Mouse (Mus musculus): Measurements from ENCODE around the gene Clpx. TPM values are rescaled to one million over a fixed set of nuclear protein-coding genes. Genes with fewer than 3 reads are reported as not detected.

The Clpx gene
- polyA plus RNA-seq, 1 experiment = 4.0 TPM

DNA sequence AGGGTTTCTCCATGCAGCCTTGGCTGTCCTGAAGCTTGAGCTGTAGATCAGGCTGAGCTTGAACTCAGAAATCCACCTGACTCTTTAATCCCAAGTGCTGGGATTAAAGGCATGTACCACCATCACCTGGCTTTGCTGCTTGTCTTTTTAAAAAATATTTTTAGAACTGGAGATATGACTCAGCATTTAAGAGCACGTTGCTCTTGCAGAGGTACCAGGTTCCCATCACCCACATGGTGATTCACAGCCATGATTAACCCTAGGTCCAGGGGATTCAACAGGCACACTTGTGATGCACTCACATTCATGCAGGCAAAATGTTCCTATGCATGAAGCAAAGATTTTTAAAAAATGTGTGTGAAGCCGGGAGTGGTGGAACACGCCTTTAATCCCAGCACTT, 1.6 kb upstream of the Clpx start:
- Histone ChIP-seq H3K36me3 (ENCODE audit: control insufficient read depth, insufficient read depth, low read length) (no peaks in the 10 kb centered on the region), H3K27me3 (ENCODE audit: control insufficient read depth, insufficient read depth, low read length) (no peaks in the 10 kb centered on the region), H3K27ac (ENCODE audit: insufficient read depth, low read length) (no peak overlapping the region), H3K4me1 (ENCODE audit: control insufficient read depth, insufficient read depth, insufficient read length) (no peaks in the 10 kb centered on the region; the same call in none of the 2 replicates), H3K4me3 (ENCODE audit: extremely low read depth, insufficient read depth, insufficient read length) (no peak overlapping the region)
- no peak for DNase-seq (ENCODE audit: low read depth in 1 of 2, low spot score in 2 of 2)
- TF ChIP-seq POLR2A (IDR thresholded peaks at IDR 0.05; ENCODE audit: low read depth, low read length) (no peak), CTCF (IDR thresholded peaks at IDR 0.05; ENCODE audit: extremely low read depth, insufficient read depth, insufficient read length, insufficient replicate concordance) (no peak)
- 64% methylated on average over 3 of the region's 3 CpGs for WGBS

- no peak for DNase-seq (ENCODE audit: low read depth in 1 of 2, low spot score in 2 of 2)
- TF ChIP-seq CTCF (IDR thresholded peaks at IDR 0.05; ENCODE audit: extremely low read depth, insufficient read depth, insufficient read length, insufficient replicate concordance) (no peak), POLR2A (IDR thresholded peaks at IDR 0.05; ENCODE audit: low read depth, low read length) (no peak)
- Histone ChIP-seq H3K27me3 (ENCODE audit: control insufficient read depth, insufficient read depth, low read length) (no peaks in the 10 kb centered on the region), H3K4me1 (ENCODE audit: control insufficient read depth, insufficient read depth, insufficient read length) (no peaks in the 10 kb centered on the region; the same call in none of the 2 replicates), H3K4me3 (ENCODE audit: extremely low read depth, insufficient read depth, insufficient read length) (no peak overlapping the region), H3K36me3 (ENCODE audit: control insufficient read depth, insufficient read depth, low read length) (no peaks in the 10 kb centered on the region), H3K27ac (ENCODE audit: insufficient read depth, low read length) (0 out of 2 replicates have a peak overlapping the region, but pooled peaks have one; percentile 38)
- 5% methylated on average over 5 of the region's 5 CpGs for WGBS
Measured at GRCm38 (mm10) chr9:65293119-65293518, 941 bp upstream of the Clpx start.

DNA sequence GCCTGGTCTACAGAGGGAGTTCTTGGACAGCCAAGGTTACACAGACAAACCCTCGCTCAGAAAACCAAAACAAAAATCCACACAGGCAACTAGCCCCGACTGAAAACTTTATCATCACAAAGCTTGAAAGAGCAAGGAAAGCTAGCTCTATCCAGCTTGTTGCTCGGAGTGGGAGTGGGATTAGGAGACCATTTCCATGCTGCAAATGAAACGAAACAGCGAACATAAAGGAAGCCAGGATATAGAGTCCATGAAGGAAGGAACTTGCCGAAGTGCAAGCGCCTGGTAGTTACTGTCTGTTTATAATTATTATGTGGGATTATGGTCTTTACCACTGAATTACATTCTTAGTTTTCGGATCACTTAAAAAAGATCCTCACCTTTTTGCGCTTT, 484 bp upstream of the Clpx start:
- WGBS = 0% methylated on average over 9 of the region's 9 CpGs
- Histone ChIP-seq H3K27me3 (ENCODE audit: control insufficient read depth, insufficient read depth, low read length) (no peaks in the 10 kb centered on the region), H3K4me1 (ENCODE audit: control insufficient read depth, insufficient read depth, insufficient read length) (no peaks in the 10 kb centered on the region; the same call in none of the 2 replicates), H3K4me3 (ENCODE audit: extremely low read depth, insufficient read depth, insufficient read length) (peak overlapping the region; percentile 66), H3K36me3 (ENCODE audit: control insufficient read depth, insufficient read depth, low read length) (no peaks in the 10 kb centered on the region), H3K27ac (ENCODE audit: insufficient read depth, low read length) (peak overlapping the region; percentile 38; the same call in 1 of the 2 replicates)
- no peak for DNase-seq (ENCODE audit: low read depth in 1 of 2, low spot score in 2 of 2)
- TF ChIP-seq CTCF (IDR thresholded peaks at IDR 0.05; ENCODE audit: extremely low read depth, insufficient read depth, insufficient read length, insufficient replicate concordance) = no peak
- no peak for TF ChIP-seq POLR2A (IDR thresholded peaks at IDR 0.05; ENCODE audit: low read depth, low read length)

- Histone ChIP-seq H3K4me1 (ENCODE audit: control insufficient read depth, insufficient read depth, insufficient read length) (no peaks in the 10 kb centered on the region; the same call in none of the 2 replicates), H3K27me3 (ENCODE audit: control insufficient read depth, insufficient read depth, low read length) (no peaks in the 10 kb centered on the region), H3K36me3 (ENCODE audit: control insufficient read depth, insufficient read depth, low read length) (no peaks in the 10 kb centered on the region), H3K27ac (ENCODE audit: insufficient read depth, low read length) (peak overlapping the region; percentile 51; the same call in 1 of the 2 replicates), H3K4me3 (ENCODE audit: extremely low read depth, insufficient read depth, insufficient read length) (peak overlapping the region; percentile 90)
- 3% methylated on average over 28 of the region's 28 CpGs for WGBS
- peak in 1 of 2 experiments; percentile 14 for DNase-seq (ENCODE audit: low read depth in 1 of 2, low spot score in 2 of 2)
- TF ChIP-seq CTCF (IDR thresholded peaks at IDR 0.05; ENCODE audit: extremely low read depth, insufficient read depth, insufficient read length, insufficient replicate concordance) (no peak), POLR2A (IDR thresholded peaks at IDR 0.05; ENCODE audit: low read depth, low read length) (no peak)
Measured at GRCm38 (mm10) chr9:65294716-65295378, 787 bp downstream of the Clpx start.

- Histone ChIP-seq H3K4me3 (ENCODE audit: extremely low read depth, insufficient read depth, insufficient read length) (no peak overlapping the region), H3K36me3 (ENCODE audit: control insufficient read depth, insufficient read depth, low read length) (peaks cover 4% of the 10 kb centered on the region), H3K27me3 (ENCODE audit: control insufficient read depth, insufficient read depth, low read length) (no peaks in the 10 kb centered on the region), H3K4me1 (ENCODE audit: control insufficient read depth, insufficient read depth, insufficient read length) (no peaks in the 10 kb centered on the region; the same call in none of the 2 replicates), H3K27ac (ENCODE audit: insufficient read depth, low read length) (no peak overlapping the region)
- DNase-seq (ENCODE audit: low read depth in 1 of 2, low spot score in 2 of 2) = no peak
- TF ChIP-seq POLR2A (IDR thresholded peaks at IDR 0.05; ENCODE audit: low read depth, low read length) = no peak
- no peak for TF ChIP-seq CTCF (IDR thresholded peaks at IDR 0.05; ENCODE audit: extremely low read depth, insufficient read depth, insufficient read length, insufficient replicate concordance)
- 95% methylated on average over 2 of the region's 2 CpGs for WGBS
Measured at GRCm38 (mm10) chr9:65297056-65297455, 3.0 kb downstream of the Clpx start.

DNA sequence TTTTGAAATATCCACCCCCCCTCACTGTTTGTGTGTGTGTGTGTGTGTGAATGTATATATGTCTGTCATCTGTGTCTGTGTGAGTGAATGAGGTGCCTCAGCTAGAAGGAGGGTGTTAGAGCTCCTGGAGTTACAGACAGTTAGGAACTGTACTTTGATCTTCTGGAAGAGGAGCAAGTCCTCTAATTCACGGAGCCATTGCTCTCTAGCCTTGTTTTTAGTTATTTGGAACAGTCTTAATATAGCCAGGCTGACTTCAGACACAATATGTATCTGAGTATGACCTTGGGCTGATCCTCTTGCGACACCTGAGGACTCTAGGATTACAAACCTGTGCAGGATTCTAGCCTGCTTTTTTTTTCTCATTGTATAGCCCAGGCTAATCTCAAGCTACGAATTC, 4.7 kb downstream of the Clpx start:
- WGBS = 96% methylated on average over 3 of the region's 3 CpGs
- no peak for TF ChIP-seq CTCF (IDR thresholded peaks at IDR 0.05; ENCODE audit: extremely low read depth, insufficient read depth, insufficient read length, insufficient replicate concordance)
- no peak for TF ChIP-seq POLR2A (IDR thresholded peaks at IDR 0.05; ENCODE audit: low read depth, low read length)
- Histone ChIP-seq H3K27me3 (ENCODE audit: control insufficient read depth, insufficient read depth, low read length) (no peaks in the 10 kb centered on the region), H3K4me3 (ENCODE audit: extremely low read depth, insufficient read depth, insufficient read length) (no peak overlapping the region), H3K27ac (ENCODE audit: insufficient read depth, low read length) (no peak overlapping the region), H3K4me1 (ENCODE audit: control insufficient read depth, insufficient read depth, insufficient read length) (no peaks in the 10 kb centered on the region; the same call in 1 of the 2 replicates), H3K36me3 (ENCODE audit: control insufficient read depth, insufficient read depth, low read length) (peaks cover 9% of the 10 kb centered on the region)
- DNase-seq (ENCODE audit: low read depth in 1 of 2, low spot score in 2 of 2) = no peak

DNA sequence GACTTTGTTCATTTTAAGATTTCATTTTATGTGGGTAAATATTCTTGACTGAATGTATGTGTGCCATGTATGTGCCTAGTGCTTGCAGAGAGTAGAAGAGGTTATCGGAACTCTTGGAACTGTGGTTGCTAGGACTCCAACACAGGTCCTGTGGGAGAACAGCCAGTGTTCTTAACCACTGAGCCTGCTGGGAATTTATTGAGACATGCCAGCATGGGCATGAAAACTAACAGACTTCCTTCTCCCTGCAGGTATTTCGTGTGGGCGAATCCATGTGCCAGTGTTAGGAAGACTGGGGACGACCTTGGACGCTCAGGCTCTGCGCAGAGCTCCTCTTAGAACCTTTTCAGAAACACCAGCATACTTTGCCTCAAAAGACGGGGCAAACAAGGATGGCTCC, 5.6 kb downstream of the Clpx start:
- DNase-seq (ENCODE audit: low read depth in 1 of 2, low spot score in 2 of 2) = no peak

More for the DNA sequence above, 5.6 kb downstream of the Clpx start:
- H3K36me3 ChIP-seq (ENCODE audit: control insufficient read depth, insufficient read depth, low read length) = peaks cover 11% of the 10 kb centered on the region
- no peak for TF ChIP-seq POLR2A (IDR thresholded peaks at IDR 0.05; ENCODE audit: low read depth, low read length)
- TF ChIP-seq CTCF (IDR thresholded peaks at IDR 0.05; ENCODE audit: extremely low read depth, insufficient read depth, insufficient read length, insufficient replicate concordance) = no peak
- no peaks in the 10 kb centered on the region; the same call in 1 of the 2 replicates for H3K4me1 ChIP-seq (ENCODE audit: control insufficient read depth, insufficient read depth, insufficient read length)
- H3K4me3 ChIP-seq (ENCODE audit: extremely low read depth, insufficient read depth, insufficient read length) = no peak overlapping the region
- H3K27me3 ChIP-seq (ENCODE audit: control insufficient read depth, insufficient read depth, low read length) = no peaks in the 10 kb centered on the region
- no peak overlapping the region for H3K27ac ChIP-seq (ENCODE audit: insufficient read depth, low read length)
- WGBS = 98% methylated on average over 7 of the region's 7 CpGs

Data from spleen, adult 2 months (tissue).